Mouse (Mus musculus): ENCODE data around the gene Lsamp.
A peak's percentile ranks its signal among the peaks of the same experiment; 100 is the strongest.

Gene Lsamp

DNA sequence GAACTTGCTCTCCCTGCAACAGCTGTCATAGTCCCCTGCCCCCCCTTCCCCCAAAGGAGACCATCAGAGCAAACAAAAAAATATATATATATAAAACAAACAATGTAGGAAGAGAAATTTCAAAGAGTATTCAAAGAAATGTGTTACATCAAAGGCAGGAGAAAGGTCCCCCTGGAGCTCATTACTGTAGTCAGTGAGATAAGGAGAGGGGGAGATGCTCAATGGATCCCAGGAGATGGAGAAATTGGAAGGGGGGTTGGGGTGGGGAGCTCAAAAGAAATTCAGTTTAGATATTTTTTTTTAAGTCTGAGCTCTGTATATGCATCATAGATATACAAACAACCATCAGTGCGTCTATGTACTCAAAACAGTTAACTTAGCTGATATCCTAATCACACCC, 976.4 kb downstream of the Lsamp start:
- no peak for DNase-seq (ENCODE audit: low spot score)

DNA sequence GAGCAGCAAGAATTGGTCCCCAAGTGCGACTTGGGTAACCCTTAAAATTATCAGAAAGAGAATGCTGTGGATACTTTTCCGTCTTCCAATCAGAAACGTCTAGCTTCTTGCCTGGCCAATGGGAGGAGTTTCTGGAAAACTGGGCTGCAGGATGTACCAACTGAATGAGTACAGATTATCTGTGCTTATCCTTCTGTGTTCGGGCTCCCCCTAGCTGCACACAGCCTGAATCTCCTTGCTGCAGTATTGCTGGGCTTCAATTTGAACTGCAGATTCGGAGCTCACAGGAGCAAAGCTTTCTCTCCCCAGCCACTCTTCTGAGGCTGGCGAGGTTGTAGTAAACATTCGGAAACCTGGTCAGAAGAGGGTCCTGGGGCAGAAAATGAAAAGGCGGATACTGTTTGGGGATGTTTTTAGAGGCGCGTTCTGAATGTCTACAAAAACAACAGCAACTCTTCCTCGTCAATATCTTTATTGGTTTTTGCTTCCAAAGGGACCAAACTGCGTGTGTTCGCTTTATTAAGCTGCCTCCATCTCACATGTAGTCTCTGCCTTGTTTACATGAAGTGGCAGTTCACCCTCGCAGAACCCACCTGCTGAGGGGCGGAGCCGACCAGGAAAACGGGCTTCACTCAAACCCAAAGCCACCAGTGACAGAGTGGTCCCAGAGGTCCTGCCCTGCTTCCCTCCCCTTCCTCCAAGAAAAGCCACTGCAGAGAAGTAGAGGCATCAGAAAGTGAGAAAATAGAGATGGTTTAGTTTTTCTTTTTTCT, 984.1 kb downstream of the Lsamp start:
- DNase-seq (ENCODE audit: low spot score), result peak; percentile 88

DNA sequence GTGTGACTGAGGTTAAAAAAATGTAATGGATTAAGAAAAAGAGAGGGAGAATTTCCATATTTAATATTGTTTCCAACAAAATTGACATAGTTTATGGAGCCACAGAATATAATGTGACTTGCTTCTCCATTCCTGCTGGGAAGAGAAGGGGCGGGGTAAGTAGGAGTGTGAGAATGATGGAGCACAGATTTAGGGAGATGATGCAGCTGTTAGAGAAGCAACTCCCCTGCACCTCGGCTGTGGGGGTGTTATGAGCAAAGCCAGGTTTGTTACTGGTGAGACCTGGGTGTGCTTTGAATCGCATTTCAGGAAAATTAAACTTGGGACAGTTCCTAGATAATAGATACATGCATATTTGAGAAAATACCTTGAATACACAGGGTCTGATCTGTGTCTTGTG, 987.2 kb downstream of the Lsamp start:
- peak; percentile 23 for DNase-seq (ENCODE audit: low spot score)

DNA sequence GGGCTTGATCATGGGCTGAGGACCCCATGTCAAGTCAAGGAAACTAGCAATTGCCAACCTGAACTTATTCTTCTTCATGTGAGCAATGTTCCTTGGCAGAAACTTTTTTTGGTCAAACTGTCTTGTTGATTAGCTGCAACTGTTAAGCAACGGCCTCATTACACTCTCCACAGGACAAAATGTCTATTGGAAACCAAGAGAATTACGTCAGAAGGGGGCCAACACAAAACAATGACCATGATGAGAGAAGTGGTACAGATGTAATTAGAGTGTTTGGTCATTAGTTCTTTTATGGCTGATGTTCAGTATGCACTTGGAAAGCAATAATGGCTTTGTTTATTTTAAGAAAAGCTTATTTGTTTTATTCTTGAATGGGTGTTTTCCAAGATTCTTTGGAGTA, 989.9 kb downstream of the Lsamp start:
- no peak for DNase-seq (ENCODE audit: low spot score)

DNA sequence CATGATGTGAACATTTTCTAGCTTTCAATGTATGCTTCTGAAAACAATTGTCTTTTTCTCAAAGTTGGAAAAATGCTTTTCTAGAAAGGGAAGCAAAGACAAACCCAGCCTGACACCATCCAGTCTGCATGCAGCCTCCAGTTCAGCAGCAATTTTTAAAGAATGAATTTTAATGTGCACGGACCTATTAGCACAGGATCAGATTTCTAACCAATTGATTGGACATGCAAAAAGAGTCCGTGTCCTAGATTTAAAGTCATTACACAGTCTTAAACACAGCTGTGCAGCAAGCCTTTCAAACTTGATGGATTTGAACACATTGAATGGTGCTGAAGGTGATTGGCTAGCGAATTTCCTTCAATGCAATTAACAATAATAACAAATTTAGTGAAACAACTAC, 998.9 kb downstream of the Lsamp start:
- DNase-seq (ENCODE audit: low spot score), result no peak

DNA sequence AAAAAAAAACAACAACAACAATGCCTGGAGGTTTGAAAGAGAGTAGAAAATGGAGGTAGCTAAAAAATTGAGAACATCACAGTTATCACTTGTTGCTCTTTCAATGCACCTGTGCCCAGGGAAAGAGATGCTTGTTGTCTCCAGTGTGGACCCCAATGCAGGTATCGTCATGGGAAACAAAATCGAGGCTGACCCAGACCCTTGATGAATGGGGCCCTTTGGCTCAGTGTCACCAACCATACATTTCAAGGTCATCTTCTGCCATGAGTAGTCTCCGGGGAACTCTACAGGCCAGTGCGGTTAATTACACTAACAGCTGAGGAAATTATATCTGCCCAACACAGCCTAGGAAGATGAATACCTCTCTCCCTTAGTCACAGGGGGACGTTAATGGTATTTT, 1023.4 kb downstream of the Lsamp start:
- no peak for DNase-seq (ENCODE audit: low spot score)

DNA sequence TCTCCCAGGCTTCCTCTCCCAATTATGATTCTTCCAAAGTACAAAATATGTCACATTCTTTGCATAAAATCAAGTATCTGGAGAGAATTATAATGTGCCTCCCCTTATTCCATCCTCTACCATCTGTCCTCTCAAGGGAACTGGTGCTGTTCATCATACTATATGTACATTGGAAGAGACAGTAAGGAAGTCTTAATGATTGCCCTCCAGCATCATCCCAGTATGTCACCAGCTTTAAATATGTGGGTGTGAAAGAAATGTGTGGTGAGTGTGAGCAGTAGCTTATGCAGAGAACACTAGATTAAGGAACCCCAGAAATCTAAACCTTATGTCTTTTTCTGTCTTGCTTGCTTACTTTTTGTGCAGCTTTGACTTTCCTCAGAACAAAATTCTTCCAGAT, 1050.6 kb downstream of the Lsamp start:
- no peak for DNase-seq (ENCODE audit: low spot score)

DNA sequence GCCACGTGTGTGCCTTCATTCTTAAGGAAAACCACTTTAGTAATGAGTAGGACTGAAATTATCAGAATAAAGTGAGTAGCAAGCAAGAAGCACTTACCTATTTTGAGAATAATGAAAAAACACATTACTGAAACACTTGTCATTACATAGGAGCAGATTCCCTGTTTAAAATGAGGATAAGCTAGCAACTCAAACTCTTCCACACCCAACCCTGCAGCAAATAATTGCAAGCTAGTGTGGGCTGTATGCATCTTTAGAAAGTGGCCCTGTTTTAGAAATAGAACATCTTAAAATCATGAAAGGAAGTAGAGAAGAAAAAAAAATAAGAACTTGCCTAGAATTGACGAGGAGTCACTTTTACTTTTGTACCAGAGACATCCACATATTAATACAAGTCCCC, 1057.5 kb downstream of the Lsamp start:
- no peak for DNase-seq (ENCODE audit: low spot score)

DNA sequence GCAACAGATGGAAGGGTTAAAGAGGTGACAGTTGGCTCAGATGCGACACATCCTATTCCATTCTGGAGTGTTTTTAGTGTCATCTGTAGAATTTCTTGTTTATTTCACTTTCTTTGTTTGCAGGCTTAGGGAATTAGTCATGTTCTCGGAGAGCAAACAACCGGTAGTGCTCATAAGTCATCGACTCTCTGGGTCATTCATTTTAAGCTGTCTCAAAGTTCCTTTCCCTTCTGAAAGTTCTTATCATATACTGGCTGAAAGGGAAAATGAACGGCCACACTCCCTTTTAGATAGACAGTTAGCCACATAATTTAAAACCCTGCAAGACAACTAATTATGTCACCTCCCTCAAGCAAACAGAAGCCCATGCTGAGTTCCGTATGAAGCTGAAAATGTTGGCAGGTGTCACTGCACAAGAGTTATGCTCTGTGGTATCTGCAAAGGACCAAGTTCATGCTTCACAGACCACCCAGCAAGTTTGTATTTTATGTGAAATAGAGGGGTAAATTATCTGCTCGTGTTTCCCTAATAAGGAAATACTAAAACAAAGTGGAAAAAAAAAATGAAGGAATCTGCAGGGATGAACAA, 1079.2 kb downstream of the Lsamp start:
- no peak for DNase-seq (ENCODE audit: low spot score)

DNA sequence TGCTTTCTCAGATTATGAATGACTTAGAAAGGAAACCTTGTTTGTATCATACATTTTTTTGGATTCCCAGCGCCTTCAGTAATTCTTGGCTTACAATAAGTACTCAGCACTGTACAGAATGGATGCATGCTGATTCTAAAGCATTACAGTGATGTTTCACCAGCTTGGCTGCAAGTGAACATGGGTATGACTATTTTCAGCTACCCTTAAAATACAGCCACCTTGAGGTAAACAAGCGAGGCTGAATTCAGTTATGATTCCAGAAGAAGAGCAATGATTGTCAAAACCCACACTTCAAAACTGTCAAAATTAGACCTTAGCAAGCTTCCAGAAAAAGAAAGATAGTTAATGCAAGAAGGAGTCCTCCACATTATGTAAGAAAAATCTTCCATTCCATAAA, 1089.3 kb downstream of the Lsamp start:
- DNase-seq (ENCODE audit: low spot score), result no peak

DNA sequence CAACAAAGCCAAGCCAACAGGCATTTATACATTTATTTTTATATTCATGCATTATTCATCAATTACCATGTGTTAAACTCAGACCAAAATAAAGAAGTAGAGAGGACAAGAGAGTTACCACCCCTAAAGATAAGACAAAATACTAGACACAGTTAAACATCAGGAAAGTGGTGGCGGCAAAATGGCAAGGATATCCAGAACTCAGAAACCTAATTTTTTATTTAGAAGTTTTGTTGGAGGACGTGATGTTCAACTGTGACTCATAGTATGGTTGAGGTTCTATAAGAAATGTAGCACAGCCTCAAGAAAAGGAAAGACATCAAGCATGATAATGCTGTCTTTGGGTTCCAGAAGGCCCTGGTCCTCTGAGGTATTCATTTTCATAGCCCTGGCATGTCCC, 1104.5 kb downstream of the Lsamp start:
- no peak for DNase-seq (ENCODE audit: low spot score)

DNA sequence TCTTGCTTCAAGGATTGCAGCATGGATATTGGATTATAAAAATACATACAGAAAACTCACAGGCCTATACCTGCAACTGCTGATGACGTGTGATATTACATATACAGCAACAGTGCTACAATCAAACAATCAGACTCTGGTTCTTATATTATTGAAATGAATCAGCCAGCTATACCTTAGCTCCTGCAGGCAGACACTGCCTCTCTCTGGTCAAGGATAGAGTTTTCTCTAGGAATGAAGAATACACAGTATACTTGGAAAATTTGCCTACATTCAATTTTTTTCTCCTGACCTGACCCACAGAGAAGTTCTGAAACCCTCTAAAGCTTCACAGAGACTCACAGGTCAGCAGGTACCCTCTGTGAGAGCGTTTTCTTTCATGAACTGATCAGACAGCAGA, 1105.9 kb downstream of the Lsamp start:
- DNase-seq (ENCODE audit: low spot score), result no peak

DNA sequence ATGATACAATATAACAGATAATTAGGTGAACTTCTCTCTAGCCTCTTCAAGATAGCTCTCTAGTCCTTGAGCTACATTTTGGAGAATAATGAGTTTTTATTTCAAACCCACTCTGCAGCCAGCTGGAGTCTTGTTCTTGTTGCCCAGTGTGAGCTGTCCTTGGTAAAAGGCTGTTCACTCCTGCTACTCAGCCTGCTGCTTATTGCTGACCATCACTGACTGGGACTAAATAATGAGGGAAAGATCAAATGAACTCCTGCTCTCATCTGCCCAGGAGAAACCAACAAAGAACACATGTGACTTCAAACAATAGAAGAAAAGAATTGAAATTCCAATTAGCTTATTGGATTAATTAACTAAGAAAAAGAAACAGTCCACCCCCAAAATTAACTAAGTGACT, 1107.1 kb downstream of the Lsamp start:
- DNase-seq (ENCODE audit: low spot score), result no peak

DNA sequence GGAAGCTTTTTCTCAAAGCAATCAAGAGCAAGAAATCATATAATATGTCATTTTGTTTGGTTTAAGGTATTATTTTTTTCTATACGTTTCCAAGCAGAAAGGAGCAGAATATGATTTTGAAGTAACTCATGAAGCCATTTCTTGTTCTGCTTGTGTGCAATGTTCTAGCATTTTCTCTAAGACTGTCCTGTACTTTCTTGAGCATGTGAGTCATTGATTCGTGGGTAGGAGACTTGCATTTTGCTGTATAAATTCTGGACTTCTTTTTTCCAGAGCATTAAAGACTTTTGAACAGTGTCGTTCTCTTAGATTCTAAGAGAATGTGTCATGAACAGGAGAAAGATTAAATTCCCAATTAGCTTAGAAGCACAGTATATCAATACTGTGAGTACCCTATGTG, 1118.6 kb downstream of the Lsamp start:
- DNase-seq (ENCODE audit: low spot score), result peak; percentile 14

DNA sequence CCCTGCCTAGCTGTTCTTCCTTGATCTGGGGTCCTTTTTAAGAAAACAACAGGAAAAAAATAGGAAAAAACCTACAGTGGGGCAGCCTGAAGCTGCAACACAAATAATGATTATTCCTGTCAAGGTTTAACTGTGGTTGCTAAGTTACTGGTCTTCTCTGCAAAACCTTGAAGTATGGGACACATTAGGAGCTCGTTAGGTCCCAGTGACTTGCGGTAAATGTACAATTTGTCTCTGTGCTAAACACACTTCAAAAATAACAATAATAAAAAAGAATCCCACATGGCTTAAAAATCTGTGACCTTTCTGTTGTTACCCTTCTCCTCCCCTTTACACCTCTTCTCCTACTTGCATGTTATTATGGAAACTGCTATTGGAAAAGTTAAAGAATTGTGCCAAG, 1140.2 kb downstream of the Lsamp start:
- DNase-seq (ENCODE audit: low spot score), result no peak

DNA sequence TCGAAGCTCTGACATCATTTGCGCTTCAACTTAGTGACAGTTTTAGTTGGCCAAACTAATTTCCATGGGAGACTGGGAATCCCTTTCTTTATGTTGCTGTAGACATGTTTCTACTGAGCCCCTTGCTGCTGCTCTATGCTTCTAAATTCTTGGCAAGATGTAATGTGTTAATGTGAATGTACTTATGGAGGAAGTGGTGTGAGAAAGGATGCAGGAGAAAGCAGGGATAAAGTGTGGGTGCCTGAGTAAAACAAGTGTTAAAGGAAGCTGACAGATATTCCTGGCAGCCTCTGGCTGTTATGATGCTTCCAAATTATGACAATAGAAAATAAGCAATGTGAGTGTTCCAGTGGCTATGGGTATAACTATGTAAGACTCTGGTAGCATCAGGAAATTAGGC, 1140.9 kb downstream of the Lsamp start:
- peak; percentile 22 for DNase-seq (ENCODE audit: low spot score)

DNA sequence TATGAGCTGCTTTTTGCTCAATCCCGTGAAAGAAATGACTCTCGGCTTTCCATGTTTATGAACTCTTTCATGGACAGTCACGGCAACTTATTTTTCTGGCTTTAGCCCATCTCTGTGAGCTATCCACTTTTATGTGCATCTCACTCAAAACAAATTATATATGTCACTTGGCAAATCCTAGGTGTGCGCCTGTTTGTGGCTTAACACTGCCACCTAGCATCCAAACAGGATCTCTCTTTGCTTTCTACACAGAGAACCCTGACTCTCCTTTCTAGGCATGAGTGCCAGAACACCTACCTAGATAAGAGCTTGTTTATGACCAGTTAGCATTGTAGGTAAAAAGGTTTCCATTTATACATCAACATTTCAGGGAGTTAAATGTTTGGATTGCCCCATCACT, 1146.9 kb downstream of the Lsamp start:
- peak; percentile 12 for DNase-seq (ENCODE audit: low spot score)

DNA sequence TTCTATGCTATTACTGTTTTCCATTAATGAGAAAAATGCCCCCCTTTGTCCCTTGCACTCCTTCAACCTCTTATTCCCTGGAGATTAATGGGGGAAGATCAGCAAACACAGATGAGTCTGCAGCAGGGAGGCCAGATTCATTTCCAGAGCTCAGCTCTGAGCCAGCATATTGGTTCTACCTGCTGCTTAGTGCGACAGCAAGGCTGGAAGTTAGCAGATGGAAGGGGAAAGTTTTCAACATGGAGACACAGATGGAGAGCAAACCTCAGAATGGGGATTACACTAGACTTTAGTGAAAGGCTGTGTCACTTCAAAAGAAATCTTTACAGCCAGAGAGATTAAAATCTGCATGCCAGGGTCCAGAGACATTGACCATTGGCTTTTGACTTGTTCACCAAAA, 1188.7 kb downstream of the Lsamp start:
- no peak for DNase-seq (ENCODE audit: low spot score)

DNA sequence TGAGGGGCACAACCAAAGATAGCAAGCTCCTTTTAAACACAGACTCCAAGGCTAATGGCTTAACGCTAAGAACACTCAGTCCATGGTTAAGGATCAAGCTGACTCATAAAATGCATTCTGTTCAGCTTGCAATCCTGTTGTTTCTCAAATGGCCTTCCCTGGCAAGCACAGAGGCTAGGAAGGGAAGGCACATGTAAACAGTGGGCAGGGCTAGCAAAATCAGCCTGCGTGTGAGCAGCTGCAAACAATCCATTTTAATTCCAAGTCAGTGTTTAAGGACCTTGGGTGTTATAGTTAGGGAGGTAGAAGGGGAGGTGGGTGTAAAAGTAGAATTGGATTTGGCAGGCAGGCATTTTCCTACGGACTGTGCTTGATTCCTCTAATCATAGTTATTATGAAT, 1195.4 kb downstream of the Lsamp start:
- DNase-seq (ENCODE audit: low spot score), result no peak

DNA sequence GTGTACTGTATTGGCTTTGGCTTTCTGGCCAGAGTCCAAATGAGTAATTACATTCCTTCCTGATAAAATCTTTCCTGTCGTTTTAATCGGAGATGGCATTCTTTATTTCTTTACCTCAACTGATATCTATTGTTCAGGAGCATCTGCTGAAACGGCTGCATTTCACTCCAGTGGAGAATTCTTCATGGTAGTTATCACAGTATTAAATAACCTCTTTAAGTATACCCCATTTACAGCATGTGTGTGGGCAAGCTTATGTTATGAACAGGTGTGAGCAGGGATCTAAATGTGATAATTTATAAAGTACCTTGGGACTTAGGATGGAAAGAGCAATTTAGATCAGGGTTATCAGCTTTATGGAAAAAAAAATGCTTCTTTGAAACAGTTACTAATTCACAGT, 1196.7 kb downstream of the Lsamp start:
- DNase-seq (ENCODE audit: low spot score), result no peak

DNA sequence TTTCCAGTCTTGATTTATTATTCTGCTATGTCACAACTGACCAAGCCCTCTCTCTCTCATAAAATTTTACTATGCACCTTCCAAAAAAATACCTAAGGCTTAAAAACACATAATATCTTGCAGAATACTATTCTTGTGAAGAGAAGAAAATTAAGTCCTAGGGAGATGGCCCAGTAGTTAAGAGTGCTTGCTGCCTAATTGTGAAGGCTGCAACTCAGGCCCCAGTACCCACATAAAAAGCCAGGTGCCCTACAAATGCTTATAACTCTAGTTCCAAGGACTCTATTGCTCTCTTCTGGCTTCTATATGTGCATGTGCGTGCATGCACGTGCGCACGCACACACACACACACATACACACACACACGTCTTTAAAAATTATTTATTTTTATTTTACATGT, 1225.9 kb downstream of the Lsamp start:
- DNase-seq (ENCODE audit: low spot score), result no peak

DNA sequence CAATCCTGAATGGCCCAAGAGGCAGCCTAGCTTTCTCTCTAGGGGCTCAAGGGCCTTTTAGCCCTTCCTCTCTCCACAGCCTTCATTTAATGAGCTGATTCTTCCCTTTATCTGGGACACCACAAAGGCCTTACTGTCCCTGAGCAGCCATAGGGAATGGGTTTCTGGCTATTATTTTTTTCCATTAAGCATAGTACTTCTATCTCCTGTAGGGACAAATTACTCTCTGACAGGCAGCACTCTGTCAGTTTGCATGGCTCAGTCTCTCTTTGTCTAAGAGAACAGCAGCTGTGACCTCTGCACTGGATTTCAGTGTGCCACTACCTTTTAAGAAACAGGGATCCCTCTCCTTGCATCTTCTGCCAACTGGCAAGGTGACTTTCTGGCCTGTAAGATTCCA, 1251.7 kb downstream of the Lsamp start:
- DNase-seq (ENCODE audit: low spot score), result no peak

DNA sequence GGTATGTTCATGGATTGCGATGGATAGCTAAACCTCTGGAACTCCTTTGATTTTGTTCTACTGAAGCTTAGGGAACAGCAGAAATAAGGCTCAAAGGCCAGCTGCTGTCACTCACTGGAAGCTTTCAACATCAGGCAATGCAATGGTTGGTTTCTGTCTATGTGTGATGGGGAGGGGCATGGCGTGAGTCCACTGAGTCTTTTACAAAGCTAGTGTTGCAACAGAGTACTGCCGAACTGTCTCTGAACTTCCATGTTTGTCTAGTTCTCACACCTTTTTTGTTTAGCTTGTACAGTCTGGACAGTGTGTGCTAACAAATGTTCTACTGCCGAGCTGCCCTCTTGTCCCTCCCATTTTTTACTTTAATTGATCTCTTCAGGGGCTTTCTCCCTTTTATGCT, 1258.7 kb downstream of the Lsamp start:
- DNase-seq (ENCODE audit: low spot score), result no peak

DNA sequence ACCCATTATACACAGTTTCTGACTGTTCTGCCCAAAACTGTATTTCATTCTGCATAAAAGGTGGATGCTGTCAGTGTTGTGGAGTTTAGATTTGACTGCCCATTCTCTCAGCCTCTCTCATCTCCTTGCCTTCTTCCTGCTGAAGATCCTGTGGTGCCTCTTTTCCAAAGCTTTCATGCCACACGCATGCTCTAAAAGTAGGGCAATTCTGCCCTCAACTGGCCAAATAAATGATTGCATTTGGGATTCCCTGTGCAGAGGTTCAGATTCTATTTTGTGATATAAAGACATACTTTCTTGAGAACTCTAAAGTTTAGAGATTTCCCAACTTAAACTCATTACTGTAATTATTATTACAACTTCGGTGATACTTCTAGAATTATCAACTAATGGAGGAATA, 1260.5 kb downstream of the Lsamp start:
- peak; percentile 58 for DNase-seq (ENCODE audit: low spot score)
